Mouse (Mus musculus) left cerebral cortex, postnatal 25 days (tissue): ENCODE results near the gene Dctn3. TPM values are rescaled to one million over a fixed set of nuclear protein-coding genes. Genes with fewer than 3 reads are reported as not detected.
A peak's percentile ranks its signal among the peaks of the same experiment; 100 is the strongest.
"Not testable (repeated sequence)": the region's sequence is repeated elsewhere in the genome, so short reads cannot be mapped to it uniquely, and the experiment has no call there.

Experiments used
- DNase-seq, 2 experiments: peaks; one replicate each; pipeline ENCODE4 v3.0.0; 2022; ENCODE audit warnings: low spot score in 2 of 2, mixed read lengths in 1 of 2
- intact Hi-C: fragments of 180-260 bp; cut with DNase I; formaldehyde crosslinking; loops from one replicate; pipeline ENCODE4 v1.15.1; 2025
- total RNA-seq, 2 experiments: library from RNA; stranded (reverse); gene quantifications; 2 replicates each; pipeline ENCODE4 v1.2.3; 2021

The Dctn3 gene
- 100 to 1,000 TPM; 174 to 191 TPM for total RNA-seq

DNA sequence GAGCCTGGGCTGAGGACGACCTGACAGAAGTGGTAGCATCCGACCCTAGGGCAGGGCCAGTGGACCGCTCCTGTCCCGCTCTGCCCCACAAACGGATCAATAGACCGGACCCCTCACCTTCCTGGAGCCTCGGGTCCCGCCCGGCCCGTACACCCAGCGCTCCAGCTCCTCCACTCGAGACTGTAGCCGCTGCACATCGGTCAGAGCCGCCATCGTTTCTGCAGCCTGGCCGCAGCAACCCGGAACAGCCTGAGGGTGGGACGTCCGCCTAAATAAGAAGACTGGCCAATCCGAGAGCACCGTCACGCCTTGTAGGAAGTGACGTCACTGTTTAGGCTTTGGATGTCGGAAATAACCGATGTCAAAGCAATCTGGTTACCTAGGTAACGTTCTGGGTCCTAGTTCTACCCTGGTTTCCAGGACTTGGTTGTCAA, at the start of gene Dctn3:
Gene Dctn3 (minus strand): TSS at position 253 of the 434 bp plus-strand sequence.
- intact Hi-C loops, result no loop called here
- DNase-seq, result peak; percentile 94 to 98

DNA sequence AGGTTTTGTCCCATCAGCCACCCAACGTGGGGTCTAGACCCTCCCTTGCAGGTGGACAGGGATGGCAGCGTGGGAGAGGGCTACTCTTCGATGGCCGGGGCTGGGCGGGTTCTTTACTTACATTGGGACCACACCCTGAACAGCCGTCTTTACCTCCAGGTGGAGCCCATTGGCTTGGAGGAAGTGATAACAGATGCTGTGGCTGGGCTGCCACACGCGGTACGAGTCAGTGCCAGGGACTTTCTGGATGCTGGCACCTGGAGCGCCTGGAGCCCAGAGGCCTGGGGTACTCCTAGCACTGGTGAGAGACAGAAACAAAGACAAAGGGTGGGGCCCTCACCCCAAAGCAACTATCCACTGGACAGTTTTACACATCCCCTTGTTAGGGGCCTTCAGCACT, 44.3 kb upstream of the Dctn3 start:
- intact Hi-C loops, DNase-seq: not testable (repeated sequence)

- intact Hi-C loops, result not testable (repeated sequence)
Measured at GRCm38 (mm10) chr4:41763176-41763575, 40.2 kb upstream of the Dctn3 start.

DNA sequence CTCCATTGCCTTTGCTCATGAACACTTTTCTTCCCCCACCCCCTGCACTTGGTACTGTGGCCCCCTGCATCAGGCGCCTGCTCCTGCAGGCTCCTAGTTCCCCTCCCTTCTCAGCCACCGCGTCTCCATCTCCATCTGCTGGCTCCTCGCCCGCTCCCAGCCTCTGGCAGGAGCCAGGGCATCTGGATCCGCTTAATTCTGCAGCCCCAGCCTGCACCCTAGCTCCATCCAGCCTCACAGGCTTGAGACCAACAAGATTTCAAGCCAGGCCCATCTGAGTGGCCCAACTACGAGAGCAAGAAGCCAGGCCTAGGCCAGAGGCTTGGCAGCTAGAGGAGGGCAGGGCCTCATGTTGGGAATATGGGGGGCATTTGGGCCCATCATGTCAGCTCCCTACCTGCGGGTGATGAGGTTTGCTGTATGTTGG, 39.7 kb upstream of the Dctn3 start:
- peak in 1 of 2 experiments; percentile 60 for DNase-seq
- intact Hi-C loops, result not testable (repeated sequence)

More at GRCm38 (mm10) chr4:41763176-41763575, 40.2 kb upstream of the Dctn3 start:
- not testable (repeated sequence) for DNase-seq

DNA sequence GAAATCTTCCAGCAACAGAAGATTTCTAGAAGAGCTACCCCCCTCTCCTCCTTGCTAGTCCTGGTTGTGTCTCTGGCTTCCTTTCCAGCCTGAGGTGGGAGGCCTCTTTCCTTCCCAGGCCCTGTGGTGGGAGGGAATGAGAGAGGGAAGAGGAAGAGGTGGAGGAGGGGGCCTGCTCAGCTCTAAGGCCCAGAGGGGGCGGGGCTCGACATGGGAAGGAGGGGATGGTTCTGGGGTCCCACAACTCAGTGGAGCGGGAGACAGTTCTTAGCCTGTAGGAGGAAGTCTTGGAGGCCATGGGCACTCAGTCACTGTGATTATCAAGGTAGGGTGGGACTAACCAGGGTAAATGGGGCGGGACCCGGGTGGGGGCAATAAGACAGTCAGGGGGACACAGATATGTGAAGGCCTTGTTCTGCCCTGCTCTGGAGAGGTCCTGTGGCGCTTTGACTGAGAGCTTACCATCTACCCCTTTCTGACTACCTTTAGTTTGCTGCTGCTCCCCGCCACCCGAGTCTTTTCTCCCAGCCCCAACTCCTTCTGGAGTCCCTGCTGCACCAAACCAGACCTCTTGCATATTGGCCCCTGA, 39.2 kb upstream of the Dctn3 start:
- no peak for DNase-seq

DNA sequence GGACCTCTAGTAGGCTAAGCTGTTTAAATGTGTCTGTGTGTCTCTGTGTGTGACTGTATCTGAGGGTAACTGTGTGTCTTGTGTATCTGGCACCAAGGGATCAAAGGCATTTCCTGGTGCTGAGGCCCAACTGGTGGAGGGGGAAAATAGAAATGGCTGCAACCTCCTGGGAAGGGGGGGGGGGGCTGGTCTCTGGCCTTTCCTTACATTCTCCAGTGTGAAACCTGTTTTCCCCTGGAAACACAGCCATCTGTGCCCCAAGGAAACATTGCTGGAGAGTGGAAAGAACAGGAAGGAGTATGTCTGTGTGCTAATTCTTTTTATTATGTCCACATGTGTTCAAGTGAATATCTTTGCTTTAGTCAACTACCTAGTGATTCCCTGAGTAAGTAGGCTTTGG, 38.7 kb upstream of the Dctn3 start:
- DNase-seq, result no peak
- intact Hi-C loops, result no loop called here

More for the DNA sequence above, 39.2 kb upstream of the Dctn3 start:
- intact Hi-C loops, result no loop called here

DNA sequence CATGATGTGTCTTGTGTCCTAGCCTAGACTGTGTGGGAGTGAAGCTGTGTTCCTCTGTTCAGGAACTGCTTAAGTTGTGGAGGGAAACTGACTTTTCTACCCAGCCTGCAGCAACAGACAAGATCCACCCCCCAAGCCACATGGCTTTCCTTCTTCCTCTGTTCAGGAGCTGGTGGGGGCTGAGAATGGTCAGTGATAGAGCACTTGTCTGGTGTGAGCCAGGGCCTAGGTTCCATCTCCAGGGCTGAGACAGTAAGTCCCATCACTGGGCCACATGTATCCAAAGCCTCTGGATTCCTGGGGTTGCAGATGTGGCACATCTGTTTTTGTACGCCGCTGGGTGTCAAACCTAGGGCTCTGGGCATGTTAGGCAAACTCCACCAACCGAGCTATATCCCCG, 37.9 kb upstream of the Dctn3 start:
- no peak for DNase-seq
- intact Hi-C loops, result no loop called here

GRCm38 (mm10) chr4:41760288-41760721, 37.3 kb upstream of the Dctn3 start:
- DNase-seq, result peak; percentile 66 to 75
- intact Hi-C loops, result no loop called here

DNA sequence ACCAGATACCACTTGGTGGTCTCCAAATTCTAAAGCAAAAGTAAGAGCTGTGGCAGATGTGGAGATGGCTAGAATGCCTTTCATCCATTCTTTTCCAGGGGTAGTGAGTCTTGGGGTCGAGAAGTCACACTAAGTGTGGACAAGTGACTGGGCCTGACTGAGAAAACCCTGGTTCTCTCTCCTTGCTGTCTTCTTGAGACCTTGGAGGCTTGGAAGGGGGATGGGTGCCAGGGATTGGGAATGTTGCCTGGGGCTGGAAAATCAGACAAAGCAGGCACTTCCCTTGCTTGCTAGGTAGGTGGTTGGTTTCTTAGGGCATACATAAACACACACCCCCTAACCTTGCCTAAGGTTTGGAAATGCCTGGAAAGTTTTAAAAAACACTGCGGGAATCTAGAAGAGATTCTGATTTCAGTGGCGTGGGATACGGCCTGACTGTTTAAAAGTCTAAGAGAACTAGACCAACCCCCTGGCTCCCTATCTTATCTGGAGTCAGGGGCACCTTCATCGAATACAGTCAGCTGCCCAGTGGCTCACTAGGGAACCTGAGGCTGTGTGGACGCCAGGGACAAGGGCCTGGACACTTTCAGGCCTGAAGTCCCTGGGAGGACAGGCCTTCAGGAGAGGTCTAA, 36.8 kb upstream of the Dctn3 start:
- intact Hi-C loops, result no loop called here
- no peak for DNase-seq

DNA sequence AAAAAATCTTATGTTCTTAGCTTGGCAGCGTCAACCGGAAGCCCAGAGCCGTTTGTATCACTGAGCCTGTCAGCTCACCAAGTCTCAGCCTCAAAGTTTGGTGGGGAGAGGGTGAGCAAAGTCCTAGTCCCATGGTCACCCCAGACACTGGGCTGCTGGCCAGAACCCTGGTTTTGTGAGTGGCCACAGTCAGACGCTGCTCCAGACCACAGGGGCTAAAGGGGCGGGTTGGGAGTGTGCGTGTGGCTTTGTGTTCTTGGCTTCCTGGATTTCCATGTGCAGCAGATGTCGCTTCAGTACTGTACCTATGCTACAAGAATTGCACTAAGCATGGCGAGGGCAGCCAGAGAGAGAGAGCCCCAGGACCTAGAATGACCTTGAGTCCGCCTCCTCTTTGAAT, 36.2 kb upstream of the Dctn3 start:
- peak in 1 of 2 experiments; percentile 63 for DNase-seq
- intact Hi-C loops, result no loop called here

- DNase-seq, result no peak
- intact Hi-C loops, result no loop called here
Measured at GRCm38 (mm10) chr4:41758701-41759100, 35.7 kb upstream of the Dctn3 start.

DNA sequence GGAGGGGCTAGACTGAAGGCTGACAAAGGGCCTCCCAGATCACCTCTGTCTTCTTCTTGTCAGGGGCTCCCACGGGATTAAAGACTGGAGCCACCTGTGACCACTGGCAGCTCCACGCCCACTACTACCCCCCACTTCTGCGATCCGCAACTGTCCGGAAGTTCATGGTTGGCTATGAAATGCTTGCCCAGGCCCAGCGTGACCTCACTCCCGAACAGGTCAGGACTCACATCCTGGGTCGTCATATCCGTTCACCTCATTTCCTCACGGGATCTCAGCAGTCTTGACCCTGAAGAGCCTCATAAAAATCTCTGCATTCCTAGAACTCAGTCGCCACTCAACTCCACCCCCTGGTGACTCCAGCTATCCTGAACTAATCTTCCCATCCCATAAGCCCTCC, 35.1 kb upstream of the Dctn3 start:
- no peak for DNase-seq
- intact Hi-C loops, result no loop called here

GRCm38 (mm10) chr4:41757321-41757720, 34.4 kb upstream of the Dctn3 start:
- intact Hi-C loops, result no loop called here

GRCm38 (mm10) chr4:41756440-41756839, 33.5 kb upstream of the Dctn3 start:
- DNase-seq, result no peak
- intact Hi-C loops, result no loop called here

More at GRCm38 (mm10) chr4:41757321-41757720, 34.4 kb upstream of the Dctn3 start:
- no peak for DNase-seq

DNA sequence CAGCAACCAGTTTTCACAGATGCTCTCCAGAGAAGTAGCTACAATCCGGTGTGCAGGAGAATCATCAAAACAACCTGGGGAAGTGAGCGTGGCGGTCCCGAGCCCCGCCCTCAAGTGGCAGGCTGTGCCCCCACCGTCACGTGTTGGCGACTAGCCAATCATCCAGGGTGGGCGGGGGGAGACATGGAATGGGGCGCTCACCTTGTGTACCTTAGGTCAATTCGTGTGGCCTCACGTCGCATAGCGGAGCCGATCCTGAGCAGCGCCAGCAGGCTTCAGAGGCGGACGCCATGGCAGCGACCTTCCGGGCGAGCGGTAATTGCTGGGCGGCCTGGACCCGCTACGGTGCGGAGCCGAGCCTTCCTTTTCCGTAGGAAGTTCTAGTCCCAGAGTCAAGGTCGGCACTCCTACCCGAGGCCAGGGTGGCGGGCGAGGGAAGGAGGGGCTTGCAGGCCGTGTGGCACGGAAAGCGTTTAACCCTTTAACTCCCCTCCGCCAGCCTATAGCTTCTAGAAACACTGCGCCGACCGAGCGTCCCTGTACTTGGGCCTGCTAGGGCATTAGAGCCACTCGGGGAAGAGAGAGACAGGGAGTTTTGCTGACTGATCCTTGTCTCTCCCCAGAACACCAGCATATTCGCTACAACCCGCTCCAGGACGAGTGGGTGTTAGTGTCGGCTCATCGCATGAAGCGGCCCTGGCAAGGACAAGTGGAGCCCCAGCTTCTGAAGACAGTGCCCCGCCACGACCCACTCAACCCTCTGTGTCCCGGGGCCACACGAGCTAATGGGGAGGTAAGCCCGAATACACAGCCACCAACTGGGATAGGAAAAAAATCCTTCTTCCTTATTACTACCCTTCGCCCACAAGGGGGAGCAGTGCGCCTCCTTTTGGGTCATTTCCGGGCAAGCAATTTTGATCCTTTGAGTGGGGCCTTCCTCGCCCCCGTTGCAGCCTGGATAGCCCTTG, 32.7 kb upstream of the Dctn3 start, which contains the start of gene Sigmar1:
Gene Sigmar1 (minus strand): TSS at position 820 of the 968 bp plus-strand sequence.
- intact Hi-C loops, result no loop called here
- peak; percentile 83 to 88 for DNase-seq

GRCm38 (mm10) chr4:41754797-41755337, 31.9 kb upstream of the Dctn3 start, which contains the start of gene Galt:
TSS of gene Galt (plus strand) at chr4:41755228.
- intact Hi-C loops, result no loop called here
- DNase-seq, result no peak

DNA sequence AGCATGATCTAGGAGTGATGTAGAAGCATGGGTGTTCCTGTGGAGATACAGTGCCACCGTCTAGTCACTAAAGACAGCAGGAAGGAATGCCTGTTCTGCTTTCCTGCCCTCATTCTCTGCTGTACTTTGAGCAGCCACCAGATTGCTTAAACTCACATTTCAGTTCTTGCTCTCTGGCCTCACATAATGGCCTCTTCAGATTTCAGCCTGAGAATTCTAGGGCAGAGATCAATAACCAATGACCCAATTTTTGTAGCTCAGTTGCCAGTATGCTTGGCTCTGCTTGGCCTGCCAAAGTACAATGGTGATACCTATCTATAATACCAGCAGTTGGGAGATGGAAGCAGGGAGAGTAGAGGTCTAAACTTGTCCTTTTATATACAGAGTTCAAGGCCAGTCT, 22.1 kb upstream of the Dctn3 start:
- intact Hi-C loops, result no loop called here
- DNase-seq, result no peak

DNA sequence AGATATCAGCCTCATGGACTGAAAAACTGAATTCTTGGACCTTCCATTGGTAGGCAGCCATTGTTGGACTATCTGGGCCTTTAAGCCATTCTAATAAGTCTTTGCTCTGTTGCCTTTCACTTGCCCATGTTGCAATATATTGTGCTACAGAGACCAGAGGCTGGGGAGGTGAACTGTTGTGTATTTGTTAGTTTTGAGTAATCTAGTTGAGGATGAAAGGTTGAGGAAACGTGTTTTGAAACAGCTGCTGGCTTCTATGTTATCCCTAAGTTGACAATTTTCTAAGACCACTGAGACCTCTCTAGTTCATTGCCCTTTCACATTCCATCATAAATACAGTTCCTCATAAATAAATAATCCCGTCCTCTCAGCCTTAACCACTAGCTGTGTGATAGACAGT, 21.2 kb upstream of the Dctn3 start:
- intact Hi-C loops, result no loop called here
- DNase-seq, result no peak

DNA sequence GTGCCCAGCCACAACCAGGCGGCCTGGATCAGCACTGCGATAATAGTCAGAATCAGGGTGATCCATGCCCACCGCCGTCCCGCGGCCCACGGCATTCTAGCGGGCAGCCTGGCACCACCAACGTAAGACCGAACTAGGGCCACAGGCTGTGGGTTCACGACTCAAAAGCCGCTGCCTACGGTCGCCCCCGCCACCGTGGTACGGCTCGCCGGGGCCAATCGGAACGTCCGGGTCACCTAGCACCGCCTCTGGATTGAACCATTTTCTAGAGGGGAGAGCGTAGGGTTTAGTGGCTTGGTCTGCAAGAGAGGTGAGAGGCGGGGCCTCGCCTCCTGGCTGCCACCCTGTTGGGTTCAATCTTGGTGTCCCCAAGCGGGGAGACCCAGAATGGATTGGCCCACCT, 18.2 kb upstream of the Dctn3 start:
- DNase-seq, result peak; percentile 94 to 98
- intact Hi-C loops, result no loop called here
